Mouse (Mus musculus) erythroblast, adult 5-6 weeks (primary cell): ENCODE data around the gene Bloc1s6. TPM values are rescaled to one million over a fixed set of nuclear protein-coding genes. Genes with fewer than 3 reads are reported as not detected.
A peak's percentile ranks its signal among the peaks of the same experiment; 100 is the strongest.

Source experiments
- ATAC-seq: replicated peaks from 2 replicates; pipeline ENCODE4 v1.8.0; 2016; ENCODE audit warnings: moderate number of reproducible peaks, mild to moderate bottlenecking, moderate TSS enrichment, inconsistent platforms; ENCODE audit not compliant: poor library complexity, low FRiP score, severe bottlenecking
- total RNA-seq, 2 experiments: library from RNA; stranded (forward) in 1 of 2; stranded (reverse) in 1 of 2; fragments of 150-400 nt in 1 of 2; fragments of 200-764, 138-1000 nt in 1 of 2; gene quantifications; 2 replicates each; pipeline versions ENCODE4 v1.2.3 to v1.2.4; 2015 to 2017; ENCODE audit warnings: low replicate concordance in 2 of 2

Bloc1s6 gene
- total RNA-seq, 2 experiments from 2014 or later = 5.4 to 20.2 TPM

GRCm38 (mm10) chr2:122762991-122763390 is 24.7 kb downstream of the Bloc1s6 start:
- no peak for ATAC-seq

- no peak for ATAC-seq
These were observed 26.2 kb downstream of the Bloc1s6 start for GRCm38 (mm10) chr2:122764526-122764925.

GRCm38 (mm10) chr2:122765071-122765793 is 26.9 kb downstream of the Bloc1s6 start, which contains the start of gene Sqor:
TSS of gene Sqor (plus strand) at chr2:122765237.
- peak; percentile 98 for ATAC-seq

- no peak for ATAC-seq
These were observed 27.5 kb downstream of the Bloc1s6 start for GRCm38 (mm10) chr2:122765794-122766145.

DNA sequence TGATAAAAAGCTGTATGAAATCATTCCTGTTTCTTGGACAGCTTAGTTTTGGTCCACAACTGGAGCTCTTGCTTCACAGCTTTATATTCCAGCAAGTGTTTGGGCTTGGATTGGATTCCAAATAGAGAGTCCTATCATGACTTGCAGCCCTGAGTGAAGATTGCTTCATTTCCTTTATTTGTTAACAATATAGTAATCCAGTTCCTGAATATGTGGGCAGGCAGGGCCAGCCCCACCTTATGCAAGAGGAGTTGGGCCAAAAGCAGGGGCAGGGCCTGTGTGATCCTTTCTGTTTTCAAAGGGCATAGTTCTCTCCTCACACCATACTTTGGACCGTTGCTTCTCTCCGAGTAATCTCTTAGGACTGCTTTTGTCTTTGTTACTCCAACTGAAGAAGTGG is 32.7 kb downstream of the Bloc1s6 start:
- ATAC-seq = no peak

DNA sequence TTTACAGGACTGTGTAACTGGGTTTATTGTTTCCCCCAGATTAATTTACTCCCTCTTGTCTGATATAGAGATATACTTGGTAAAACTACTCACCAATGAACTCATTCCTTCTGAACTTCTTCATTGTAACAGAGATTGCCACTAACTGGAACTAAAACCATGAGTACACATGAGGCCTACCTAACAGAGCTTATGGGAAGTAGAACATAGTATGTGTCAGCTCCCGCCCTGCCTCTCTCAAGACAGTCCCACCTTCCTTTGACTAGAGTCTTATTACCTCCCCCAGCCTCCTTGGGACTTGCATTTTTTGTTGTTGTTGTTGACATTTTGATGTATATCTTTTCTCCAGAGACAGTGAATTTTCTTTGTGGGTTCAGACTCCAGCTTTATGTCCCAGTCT is 34.6 kb downstream of the Bloc1s6 start:
- ATAC-seq = no peak

- no peak for ATAC-seq
These were observed 37.2 kb downstream of the Bloc1s6 start for GRCm38 (mm10) chr2:122775491-122775890.

DNA sequence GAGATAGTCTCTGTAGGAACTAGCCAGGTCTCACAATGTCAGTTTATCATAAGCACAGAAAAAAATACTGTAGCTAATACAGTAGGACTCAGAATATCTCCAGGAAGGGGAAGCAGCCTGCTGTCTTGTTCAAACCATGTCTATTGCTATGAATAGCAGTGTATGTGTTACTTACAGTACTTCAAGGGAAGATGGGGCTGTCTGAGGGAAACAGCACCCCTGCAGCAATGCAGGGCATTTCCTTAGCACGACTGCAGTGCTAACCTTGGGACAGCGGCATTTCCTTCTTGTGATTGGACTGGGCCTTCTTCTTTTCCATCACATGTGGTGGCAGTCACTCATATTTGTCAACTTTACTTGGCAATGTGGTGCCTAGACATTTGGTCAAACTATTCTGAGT is 38.5 kb downstream of the Bloc1s6 start:
- no peak for ATAC-seq

- ATAC-seq = no peak
These were observed 41.7 kb downstream of the Bloc1s6 start for GRCm38 (mm10) chr2:122779967-122780366.

- ATAC-seq = no peak
These were observed 42.1 kb downstream of the Bloc1s6 start for GRCm38 (mm10) chr2:122780447-122780846.

- 0 out of 2 replicates have a peak, but pooled peaks have one; percentile 45 for ATAC-seq
These were observed 43.5 kb downstream of the Bloc1s6 start for GRCm38 (mm10) chr2:122781590-122782356.

GRCm38 (mm10) chr2:122783730-122784129 is 45.4 kb downstream of the Bloc1s6 start:
- no peak for ATAC-seq

- no peak for ATAC-seq
These were observed 46.4 kb downstream of the Bloc1s6 start for GRCm38 (mm10) chr2:122784701-122785100.

DNA sequence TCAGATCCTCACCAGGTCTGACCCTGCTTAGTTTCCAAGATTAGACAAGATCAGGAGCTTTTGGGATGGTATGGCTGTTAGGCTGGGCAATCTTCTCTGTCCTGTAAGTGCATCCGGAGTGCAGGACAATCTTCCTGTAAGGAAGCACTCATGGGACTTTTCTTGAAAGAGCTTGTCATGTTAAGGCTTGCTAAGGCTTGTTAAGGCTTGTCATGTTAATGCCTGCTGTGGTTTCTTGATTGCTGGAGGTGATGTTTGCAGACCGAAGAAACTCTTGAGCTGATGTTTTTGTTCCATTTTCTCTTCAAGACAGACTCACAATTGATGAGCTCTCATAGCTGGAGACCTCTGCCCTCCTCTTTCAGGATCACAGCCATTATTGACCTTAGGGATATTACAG is 47.9 kb downstream of the Bloc1s6 start:
- ATAC-seq = no peak

GRCm38 (mm10) chr2:122789311-122789710 is 51.0 kb downstream of the Bloc1s6 start:
- no peak for ATAC-seq

DNA sequence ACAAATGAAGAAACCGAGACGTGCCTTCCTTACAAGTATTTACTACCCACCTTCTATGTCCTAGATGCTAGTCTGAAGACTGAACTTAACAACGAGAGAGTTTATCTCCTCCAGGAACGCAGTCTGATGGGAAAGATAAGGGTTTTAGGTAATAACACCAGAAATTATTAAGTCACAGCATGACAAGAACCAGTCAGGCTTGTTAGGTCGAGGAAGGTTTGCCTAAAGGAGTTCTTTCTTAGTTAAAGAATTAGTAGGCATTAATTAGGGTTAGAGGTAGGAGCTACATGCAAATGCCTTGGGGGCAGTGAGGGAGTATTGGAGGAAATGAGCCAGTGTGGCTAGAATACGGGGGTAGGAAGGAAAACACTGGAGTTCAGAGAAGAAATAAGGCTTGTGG is 51.4 kb downstream of the Bloc1s6 start:
- ATAC-seq = no peak

Other genes with a start within 250 kb of the Bloc1s6 start
- gene Gatm, start 127.2 kb upstream of the Bloc1s6 start, total RNA-seq (2015; ENCODE audit: low replicate concordance) = 47.1 and 48.5 TPM in 2 replicates
- gene Gatm, start 127.2 kb upstream of the Bloc1s6 start, total RNA-seq (2017; ENCODE audit: low replicate concordance) = 26.8 and 29.3 TPM in 2 replicates
- 3.1 and 10.7 TPM in 2 replicates for gene AA467197, start 101.5 kb upstream of the Bloc1s6 start, total RNA-seq (2015; ENCODE audit: low replicate concordance)
- gene AA467197, start 101.5 kb upstream of the Bloc1s6 start, total RNA-seq (2017; ENCODE audit: low replicate concordance) = 5.6 and 7.5 TPM in 2 replicates
- gene Slc30a4, start 35.8 kb upstream of the Bloc1s6 start, total RNA-seq (2015; ENCODE audit: low replicate concordance) = 0.42 TPM in 1 of 2 replicates, not detected in the other
- 0.43 and 0.56 TPM in 2 replicates for gene Slc30a4, start 35.8 kb upstream of the Bloc1s6 start, total RNA-seq (2017; ENCODE audit: low replicate concordance)
- 28.0 and 56.3 TPM in 2 replicates for gene Sqor, start 26.7 kb downstream of the Bloc1s6 start, total RNA-seq (2015; ENCODE audit: low replicate concordance)
- gene Sqor, start 26.7 kb downstream of the Bloc1s6 start, total RNA-seq (2017; ENCODE audit: low replicate concordance) = 24.2 and 44.2 TPM in 2 replicates